28 mouse cellular contexts compared by ENCODE assay signal in the genomic region with DNA sequence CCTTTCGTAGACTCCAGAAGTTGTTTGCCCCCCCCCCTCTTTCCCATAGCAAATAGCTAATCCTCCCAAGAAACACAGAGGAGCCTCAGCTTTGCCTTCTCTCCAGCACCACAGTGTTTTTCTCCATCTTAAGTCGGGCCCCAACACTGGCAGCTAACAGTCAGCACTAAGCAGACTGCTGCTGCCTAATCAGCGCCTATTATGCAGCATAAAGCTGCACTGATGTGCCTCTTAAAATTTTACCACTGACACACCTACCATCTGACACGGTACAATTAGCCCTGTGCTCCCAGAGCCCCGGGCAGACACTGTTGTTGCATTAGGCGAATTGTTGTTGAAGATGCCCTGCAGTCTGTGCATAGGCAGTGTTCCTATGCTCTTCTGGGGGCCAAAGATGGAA.
A peak's percentile ranks its signal among the peaks of the same experiment; 100 is the strongest.
DNase-seq lines count a peak whose midpoint lies in the region; ATAC-seq and TF ChIP-seq lines count a peak whose summit lies in the region.
"Had no signal": no experiment of that assay in that cellular context is flagged by ENCODE, and none has a peak within 500 bp of the region (broad histone marks: within the 10 kb centered on the region; RNA-seq: fewer than 3 reads in every experiment).

No protein-coding gene starts in this region.

- H3K9me3 ChIP-seq in midbrain, embryonic 15.5 days = no peaks in the 10 kb centered on the region
- H3K9me3 ChIP-seq in midbrain, postnatal 0 days (ENCODE audit: low read length) = no peaks in the 10 kb centered on the region
- no peaks in the 10 kb centered on the region for H3K9me3 ChIP-seq in forebrain, embryonic 14.5 days (replicated peaks; ENCODE audit: control insufficient read depth, low read length)
- H3K9me3 ChIP-seq: embryonic facial prominence, embryonic 10.5 days; embryonic facial prominence, embryonic 15.5 days; heart, embryonic 12.5 days; kidney, embryonic 15.5 days; limb, embryonic 15.5 days had no signal

- WGBS in midbrain, embryonic 15.5 days = 55% methylated on average over 6 of the region's 6 CpGs
- WGBS in midbrain, postnatal 0 days = 61% methylated on average over 6 of the region's 6 CpGs
- WGBS in forebrain, embryonic 14.5 days = 41% methylated on average over 6 of the region's 6 CpGs

- ATAC-seq in frontal cortex, adult (ENCODE audit: low TSS enrichment) = peak; percentile 65
- ATAC-seq in midbrain, embryonic 15.5 days (replicated peaks) = 0 out of 2 replicates have a peak, but pooled peaks have one; percentile 30
- ATAC-seq in midbrain, postnatal 0 days (ENCODE audit: low FRiP score) = no peak
- ATAC-seq in forebrain, embryonic 14.5 days = peak; percentile 78
- ATAC-seq: inflammation-experienced regulatory T-cells, adult 6 months had no signal

- no peak for DNase-seq in frontal cortex, adult 2 months (ENCODE audit: extremely low spot score in 1 of 2, low spot score in 1 of 2)
- no peak for DNase-seq in midbrain, postnatal 0 days (ENCODE audit: low spot score)
- DNase-seq in forebrain, embryonic 14.5 days (ENCODE audit: low spot score) = peak; percentile 46
- no peak for DNase-seq in layer of hippocampus, adult 11-12 months (ENCODE audit: low spot score)
- no peak for DNase-seq in lung, adult 18-20 months
- DNase-seq: adrenal gland, postnatal 25 days; cerebellum, adult 8-10 months; cerebellum, postnatal 25 days; heart, adult 2 months; heart, postnatal 4 days; kidney, adult 18-20 months; kidney, postnatal 25 days; lung, embryonic 14.5 days; lung, postnatal 14 days; thymus, adult 2 months; thymus, postnatal 36 days had no signal

- peaks cover 3% of the 10 kb centered on the region; the same call in 1 of the 2 replicates for H3K4me1 ChIP-seq in midbrain, embryonic 15.5 days
- H3K4me1 ChIP-seq in midbrain, postnatal 0 days (ENCODE audit: insufficient read depth, low read length) = no peaks in the 10 kb centered on the region; the same call in 1 of the 2 replicates
- no peaks in the 10 kb centered on the region for H3K4me1 ChIP-seq in forebrain, embryonic 14.5 days (ENCODE audit: control insufficient read depth, insufficient read depth, low read length)
- H3K4me1 ChIP-seq: embryonic facial prominence, embryonic 10.5 days; embryonic facial prominence, embryonic 15.5 days; kidney, embryonic 15.5 days; limb, embryonic 15.5 days had no signal

- H3K4me3 ChIP-seq in midbrain, embryonic 15.5 days = no peak overlapping the region
- H3K4me3 ChIP-seq in midbrain, postnatal 0 days (ENCODE audit: low read depth, low read length) = no peak overlapping the region
- H3K4me3 ChIP-seq in forebrain, embryonic 14.5 days (ENCODE audit: low read depth, low read length) = no peak overlapping the region
- H3K4me3 ChIP-seq: embryonic facial prominence, embryonic 10.5 days; embryonic facial prominence, embryonic 15.5 days; heart, adult 2 months; heart, embryonic 12.5 days; kidney, embryonic 15.5 days; layer of hippocampus, adult 2 months; limb, embryonic 15.5 days had no signal

- H3K9ac ChIP-seq in midbrain, embryonic 15.5 days = no peak overlapping the region
- H3K9ac ChIP-seq in midbrain, postnatal 0 days (replicated peaks; ENCODE audit: low read length, poor library complexity, severe bottlenecking) = no peak overlapping the region
- H3K9ac ChIP-seq in forebrain, embryonic 14.5 days (ENCODE audit: low read length) = no peak overlapping the region
- H3K9ac ChIP-seq: embryonic facial prominence, embryonic 15.5 days; heart, embryonic 12.5 days; hindbrain, embryonic 14.5 days; kidney, embryonic 15.5 days; limb, embryonic 15.5 days; liver, embryonic 14.5 days; lung, embryonic 14.5 days had no signal

- no peak overlapping the region for H3K4me2 ChIP-seq in midbrain, embryonic 15.5 days
- H3K4me2 ChIP-seq in midbrain, postnatal 0 days (ENCODE audit: low read depth, low read length, poor library complexity, severe bottlenecking) = no peak overlapping the region
- no peak overlapping the region for H3K4me2 ChIP-seq in forebrain, embryonic 14.5 days (ENCODE audit: low read length)
- H3K4me2 ChIP-seq: embryonic facial prominence, embryonic 15.5 days; heart, embryonic 12.5 days; hindbrain, embryonic 14.5 days; kidney, embryonic 15.5 days; limb, embryonic 15.5 days; lung, embryonic 14.5 days; midbrain, embryonic 11.5 days had no signal

- no peaks in the 10 kb centered on the region for H3K27me3 ChIP-seq in midbrain, embryonic 15.5 days (replicated peaks)
- H3K27me3 ChIP-seq in midbrain, postnatal 0 days (ENCODE audit: insufficient read depth, low read length) = no peaks in the 10 kb centered on the region
- no peaks in the 10 kb centered on the region for H3K27me3 ChIP-seq in forebrain, embryonic 14.5 days (replicated peaks; ENCODE audit: control insufficient read depth, insufficient read depth, low read length)
- H3K27me3 ChIP-seq: embryonic facial prominence, embryonic 15.5 days; heart, embryonic 12.5 days; kidney, embryonic 15.5 days; limb, embryonic 15.5 days had no signal

- no peaks in the 10 kb centered on the region for H3K36me3 ChIP-seq in midbrain, embryonic 15.5 days (replicated peaks)
- H3K36me3 ChIP-seq in midbrain, postnatal 0 days (ENCODE audit: insufficient read depth, low read length) = no peaks in the 10 kb centered on the region
- no peaks in the 10 kb centered on the region for H3K36me3 ChIP-seq in forebrain, embryonic 14.5 days (ENCODE audit: control insufficient read depth, insufficient read depth, low read length)
- H3K36me3 ChIP-seq: embryonic facial prominence, embryonic 10.5 days; embryonic facial prominence, embryonic 15.5 days; heart, embryonic 12.5 days; kidney, embryonic 15.5 days; limb, embryonic 15.5 days had no signal

- TF ChIP-seq CTCF in midbrain, postnatal 0 days (IDR thresholded peaks at IDR 0.05) = no peak

- H3K27ac ChIP-seq in midbrain, embryonic 15.5 days = no peak overlapping the region
- H3K27ac ChIP-seq in midbrain, postnatal 0 days (ENCODE audit: low read depth, low read length) = no peak overlapping the region
- H3K27ac ChIP-seq in forebrain, embryonic 14.5 days (ENCODE audit: low read depth, low read length) = peak overlapping the region; percentile 17
- H3K27ac ChIP-seq: embryonic facial prominence, embryonic 10.5 days; embryonic facial prominence, embryonic 15.5 days; heart, adult 2 months; hindbrain, embryonic 14.5 days; kidney, embryonic 15.5 days; layer of hippocampus, adult 2 months; limb, embryonic 15.5 days; liver, embryonic 14.5 days had no signal
